Mouse (Mus musculus): ENCODE measurements around the gene Ciao2a. TPM values are rescaled to one million over a fixed set of nuclear protein-coding genes. Genes with fewer than 3 reads are reported as not detected.

Gene Ciao2a
- polyA plus RNA-seq, 1 experiment, result 16.4 TPM

DNA sequence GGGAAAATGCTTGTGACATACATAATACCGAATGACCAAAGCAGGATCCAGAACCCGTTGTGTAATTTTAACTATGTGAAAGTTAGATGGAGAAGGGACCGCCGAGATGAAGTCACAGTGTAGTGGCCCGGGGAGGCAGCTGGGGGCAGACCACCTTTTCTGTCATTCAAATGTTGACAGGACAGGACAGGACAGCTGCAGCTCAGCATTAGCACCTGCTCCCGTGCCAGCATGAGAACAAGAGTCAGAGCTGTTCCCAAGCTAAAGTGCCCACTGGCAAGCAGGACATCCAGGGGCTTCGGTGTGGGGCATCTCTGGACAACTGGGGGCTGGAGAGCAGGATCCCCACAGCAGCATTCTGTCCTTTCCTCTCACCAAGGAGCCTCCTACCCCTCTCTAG lies 39.3 kb upstream of the Ciao2a start:
- Histone ChIP-seq H3K4me3 (ENCODE audit: control insufficient read depth, insufficient read depth, low read length) (no peak overlapping the region), H3K27me3 (ENCODE audit: control insufficient read depth, insufficient read depth, low read length) (no peaks in the 10 kb centered on the region), H3K27ac (ENCODE audit: control insufficient read depth, insufficient read depth, low read length) (no peak overlapping the region), H3K4me1 (replicated peaks; ENCODE audit: control insufficient read depth, insufficient read depth, low read length) (no peaks in the 10 kb centered on the region), H3K36me3 (ENCODE audit: control insufficient read depth, insufficient read depth, low read length) (peaks cover 10% of the 10 kb centered on the region; the same call in 1 of the 2 replicates)
- no peak for DNase-seq
- 98% methylated on average over 7 of the region's 7 CpGs for WGBS
- TF ChIP-seq CTCF (IDR thresholded peaks at IDR 0.05; ENCODE audit: borderline replicate concordance, control insufficient read depth, extremely low read depth, insufficient read depth, low read length, poor library complexity), result no peak
- TF ChIP-seq POLR2A (IDR thresholded peaks at IDR 0.05; ENCODE audit: control insufficient read depth, extremely low read depth, insufficient read depth, low read length, poor library complexity), result no peak

DNA sequence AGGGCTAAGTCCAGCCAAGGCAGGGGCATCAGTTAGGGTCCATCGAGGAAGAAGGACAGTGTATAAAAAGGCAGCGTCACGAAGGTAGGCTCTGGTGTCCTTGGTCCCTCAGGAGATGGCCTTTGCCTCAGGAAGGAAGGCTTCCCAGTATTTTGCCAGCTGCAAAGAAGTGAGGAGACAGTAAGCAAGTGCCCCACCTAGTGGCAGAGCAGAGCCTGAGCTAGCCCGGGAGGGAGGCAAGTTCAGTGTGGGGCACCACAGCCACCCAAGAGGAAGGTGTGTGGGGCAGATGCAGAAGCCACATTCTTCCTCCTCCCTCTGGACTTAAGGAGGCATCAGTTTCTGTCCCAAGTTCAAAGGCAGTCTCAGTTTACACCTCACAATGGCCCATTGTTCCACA lies 38.0 kb upstream of the Ciao2a start:
- no peaks in the 10 kb centered on the region for H3K4me1 ChIP-seq (replicated peaks; ENCODE audit: control insufficient read depth, insufficient read depth, low read length)
- WGBS, result 75% methylated on average over 4 of the region's 4 CpGs
- no peak overlapping the region for H3K4me3 ChIP-seq (ENCODE audit: control insufficient read depth, insufficient read depth, low read length)
- peaks cover 21% of the 10 kb centered on the region for H3K36me3 ChIP-seq (ENCODE audit: control insufficient read depth, insufficient read depth, low read length)
- H3K27ac ChIP-seq (ENCODE audit: control insufficient read depth, insufficient read depth, low read length), result no peak overlapping the region
- H3K27me3 ChIP-seq (ENCODE audit: control insufficient read depth, insufficient read depth, low read length), result no peaks in the 10 kb centered on the region
- TF ChIP-seq CTCF (IDR thresholded peaks at IDR 0.05; ENCODE audit: borderline replicate concordance, control insufficient read depth, extremely low read depth, insufficient read depth, low read length, poor library complexity) (peak; percentile 72; the same call in 1 of the 2 replicates), POLR2A (IDR thresholded peaks at IDR 0.05; ENCODE audit: control insufficient read depth, extremely low read depth, insufficient read depth, low read length, poor library complexity) (no peak)
- peak; percentile 65 for DNase-seq

DNA sequence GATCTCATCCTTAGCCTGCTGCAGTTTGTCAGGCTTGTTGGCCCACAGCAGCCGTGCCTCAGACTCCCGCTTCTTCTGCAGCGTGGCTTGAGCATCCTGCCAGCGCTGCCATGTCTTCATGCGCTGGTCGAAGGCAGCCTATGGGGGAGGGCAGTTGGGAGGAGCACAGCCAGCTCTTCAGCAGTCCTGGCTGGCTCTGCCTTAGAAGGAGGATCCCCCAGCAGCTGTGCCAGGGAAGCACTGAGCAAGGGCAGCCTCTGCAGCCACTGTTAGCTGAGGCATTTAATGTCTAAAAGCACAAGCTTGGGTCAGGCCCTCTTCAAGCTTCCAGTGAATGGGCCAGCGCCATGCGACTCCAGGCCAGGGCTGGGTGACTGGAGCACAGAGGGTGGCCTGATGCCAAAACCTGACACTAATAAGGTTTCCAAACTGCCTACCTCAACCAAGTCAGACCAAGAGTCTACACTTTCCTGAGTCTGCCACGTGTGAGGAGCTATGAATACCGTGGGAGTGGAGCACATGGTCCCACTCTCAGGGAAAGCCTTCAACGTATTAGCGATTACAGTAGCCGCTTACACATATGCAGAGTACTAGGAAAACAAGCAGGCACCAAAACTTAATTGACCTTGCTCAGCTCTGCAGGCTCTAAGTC lies 35.7 kb upstream of the Ciao2a start:
- H3K27ac ChIP-seq (ENCODE audit: control insufficient read depth, insufficient read depth, low read length), result no peak overlapping the region
- no peak for DNase-seq
- H3K36me3 ChIP-seq (ENCODE audit: control insufficient read depth, insufficient read depth, low read length), result peaks cover 32% of the 10 kb centered on the region
- no peaks in the 10 kb centered on the region for H3K27me3 ChIP-seq (ENCODE audit: control insufficient read depth, insufficient read depth, low read length)
- H3K4me3 ChIP-seq (ENCODE audit: control insufficient read depth, insufficient read depth, low read length), result no peak overlapping the region
- WGBS, result 94% methylated on average over 13 of the region's 13 CpGs
- H3K4me1 ChIP-seq (replicated peaks; ENCODE audit: control insufficient read depth, insufficient read depth, low read length), result peaks cover 11% of the 10 kb centered on the region
- no peak for TF ChIP-seq POLR2A (IDR thresholded peaks at IDR 0.05; ENCODE audit: control insufficient read depth, extremely low read depth, insufficient read depth, low read length, poor library complexity)
- TF ChIP-seq CTCF (IDR thresholded peaks at IDR 0.05; ENCODE audit: borderline replicate concordance, control insufficient read depth, extremely low read depth, insufficient read depth, low read length, poor library complexity), result no peak

DNA sequence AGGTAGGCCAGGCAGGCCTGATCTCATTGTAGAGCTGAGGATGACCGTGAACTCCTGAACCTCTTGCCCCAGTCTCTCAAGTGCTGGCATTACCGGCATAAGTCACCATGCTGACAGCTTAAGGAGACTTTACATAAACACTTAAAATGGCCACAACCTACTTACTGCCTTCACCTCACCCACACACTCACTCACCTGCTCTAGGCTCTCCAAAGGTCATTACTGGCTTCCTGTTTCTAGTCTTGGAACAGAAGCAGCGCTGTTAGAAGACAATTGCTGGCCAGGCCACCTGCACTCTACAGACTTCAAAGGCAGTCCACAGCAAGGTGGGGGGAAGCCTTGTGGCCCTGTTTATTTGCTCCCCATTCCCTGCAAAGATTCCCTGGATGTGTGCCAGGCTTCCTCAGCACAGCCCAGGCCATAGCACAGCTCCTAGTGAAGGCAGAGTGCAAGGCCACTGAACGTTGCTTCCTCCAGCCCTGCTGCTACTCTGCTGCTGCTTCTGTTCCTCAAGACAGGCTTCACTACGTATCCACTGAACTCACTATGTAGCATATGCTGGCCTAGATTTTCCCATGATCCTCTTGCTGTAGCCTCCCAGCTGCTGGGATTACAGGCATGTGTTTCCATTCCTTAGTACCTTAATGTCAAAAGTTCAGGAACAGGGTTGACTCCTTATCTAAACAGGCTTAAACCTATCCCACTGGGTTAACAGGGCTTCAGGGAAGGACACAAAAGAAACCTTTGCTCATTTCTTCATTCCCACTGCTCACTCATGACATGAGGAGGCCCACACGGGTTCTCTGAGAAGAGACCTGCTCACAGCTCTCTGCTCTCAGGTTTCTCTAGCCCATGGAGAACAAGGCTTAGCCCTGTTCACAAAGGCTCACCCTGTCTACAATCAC lies 34.8 kb upstream of the Ciao2a start:
- Histone ChIP-seq H3K4me1 (replicated peaks; ENCODE audit: control insufficient read depth, insufficient read depth, low read length) (peaks cover 11% of the 10 kb centered on the region), H3K36me3 (ENCODE audit: control insufficient read depth, insufficient read depth, low read length) (peaks cover 40% of the 10 kb centered on the region), H3K27ac (ENCODE audit: control insufficient read depth, insufficient read depth, low read length) (no peak overlapping the region), H3K4me3 (ENCODE audit: control insufficient read depth, insufficient read depth, low read length) (no peak overlapping the region), H3K27me3 (ENCODE audit: control insufficient read depth, insufficient read depth, low read length) (no peaks in the 10 kb centered on the region)
- DNase-seq, result no peak
- 94% methylated on average over 6 of the region's 6 CpGs for WGBS
- no peak for TF ChIP-seq POLR2A (IDR thresholded peaks at IDR 0.05; ENCODE audit: control insufficient read depth, extremely low read depth, insufficient read depth, low read length, poor library complexity)
- TF ChIP-seq CTCF (IDR thresholded peaks at IDR 0.05; ENCODE audit: borderline replicate concordance, control insufficient read depth, extremely low read depth, insufficient read depth, low read length, poor library complexity), result no peak

DNA sequence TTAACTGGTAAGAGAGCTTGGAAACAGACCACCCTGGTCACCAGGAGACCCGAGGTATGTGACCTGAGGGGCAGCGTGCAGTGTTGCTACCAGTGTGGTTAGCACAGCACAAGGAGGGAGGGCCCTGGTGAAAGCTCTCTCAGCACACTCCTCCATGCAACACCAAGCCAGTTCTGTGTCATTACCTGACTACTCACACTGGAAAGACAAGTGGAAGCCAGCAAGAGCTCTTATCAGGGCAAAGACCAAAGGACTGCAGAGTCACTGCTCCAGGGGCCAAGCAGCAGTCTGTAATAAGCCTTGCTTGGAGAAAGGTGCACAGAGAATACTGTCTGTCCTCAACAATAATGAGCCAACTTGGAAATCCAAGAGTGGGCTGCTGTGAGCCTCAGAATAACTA lies 33.7 kb upstream of the Ciao2a start:
- TF ChIP-seq CTCF (IDR thresholded peaks at IDR 0.05; ENCODE audit: borderline replicate concordance, control insufficient read depth, extremely low read depth, insufficient read depth, low read length, poor library complexity) (no peak), POLR2A (IDR thresholded peaks at IDR 0.05; ENCODE audit: control insufficient read depth, extremely low read depth, insufficient read depth, low read length, poor library complexity) (no peak)

DNA sequence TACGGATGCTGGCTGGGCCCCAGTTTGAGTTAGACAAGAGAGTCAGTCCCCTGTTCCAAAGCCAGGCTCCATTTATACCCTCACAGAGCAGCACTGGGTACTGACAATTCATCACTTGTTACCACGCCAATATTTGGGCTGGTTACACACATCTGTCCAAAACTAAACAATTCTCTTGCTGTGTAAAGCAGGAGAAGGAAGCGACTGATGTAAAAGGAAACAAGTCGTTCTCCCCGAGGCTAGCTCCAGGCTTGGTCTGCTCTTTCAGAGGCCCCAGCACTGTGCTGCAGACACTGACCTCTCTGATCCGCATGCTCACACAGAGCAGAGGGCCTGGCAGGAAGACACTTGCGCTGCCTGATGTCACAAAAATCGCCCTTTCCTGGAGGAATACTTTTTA lies 24.8 kb upstream of the Ciao2a start:
- no peak for DNase-seq
- Histone ChIP-seq H3K4me1 (replicated peaks; ENCODE audit: control insufficient read depth, insufficient read depth, low read length) (no peaks in the 10 kb centered on the region), H3K36me3 (ENCODE audit: control insufficient read depth, insufficient read depth, low read length) (peaks cover 73% of the 10 kb centered on the region), H3K27ac (ENCODE audit: control insufficient read depth, insufficient read depth, low read length) (no peak overlapping the region), H3K4me3 (ENCODE audit: control insufficient read depth, insufficient read depth, low read length) (no peak overlapping the region), H3K27me3 (ENCODE audit: control insufficient read depth, insufficient read depth, low read length) (no peaks in the 10 kb centered on the region)
- no peak for TF ChIP-seq POLR2A (IDR thresholded peaks at IDR 0.05; ENCODE audit: control insufficient read depth, extremely low read depth, insufficient read depth, low read length, poor library complexity)
- TF ChIP-seq CTCF (IDR thresholded peaks at IDR 0.05; ENCODE audit: borderline replicate concordance, control insufficient read depth, extremely low read depth, insufficient read depth, low read length, poor library complexity), result no peak
- WGBS, result 96% methylated on average over 8 of the region's 8 CpGs

More for the DNA sequence above, 33.7 kb upstream of the Ciao2a start:
- Histone ChIP-seq H3K27ac (ENCODE audit: control insufficient read depth, insufficient read depth, low read length) (no peak overlapping the region), H3K4me1 (replicated peaks; ENCODE audit: control insufficient read depth, insufficient read depth, low read length) (peaks cover 11% of the 10 kb centered on the region), H3K36me3 (ENCODE audit: control insufficient read depth, insufficient read depth, low read length) (peaks cover 41% of the 10 kb centered on the region), H3K4me3 (ENCODE audit: control insufficient read depth, insufficient read depth, low read length) (no peak overlapping the region), H3K27me3 (ENCODE audit: control insufficient read depth, insufficient read depth, low read length) (no peaks in the 10 kb centered on the region)
- WGBS, result 95% methylated on average over 2 of the region's 2 CpGs
- DNase-seq, result no peak
